Mouse (Mus musculus): ENCODE results near the gene Heatr3. TPM values are rescaled to one million over a fixed set of nuclear protein-coding genes. Genes with fewer than 3 reads are reported as not detected.

The Heatr3 gene
- polyA plus RNA-seq (2016; fragmentation: Nextera tagmentation; extraction: Ambion mirVana), result 52.1 and 55.0 TPM in 2 replicates

DNA sequence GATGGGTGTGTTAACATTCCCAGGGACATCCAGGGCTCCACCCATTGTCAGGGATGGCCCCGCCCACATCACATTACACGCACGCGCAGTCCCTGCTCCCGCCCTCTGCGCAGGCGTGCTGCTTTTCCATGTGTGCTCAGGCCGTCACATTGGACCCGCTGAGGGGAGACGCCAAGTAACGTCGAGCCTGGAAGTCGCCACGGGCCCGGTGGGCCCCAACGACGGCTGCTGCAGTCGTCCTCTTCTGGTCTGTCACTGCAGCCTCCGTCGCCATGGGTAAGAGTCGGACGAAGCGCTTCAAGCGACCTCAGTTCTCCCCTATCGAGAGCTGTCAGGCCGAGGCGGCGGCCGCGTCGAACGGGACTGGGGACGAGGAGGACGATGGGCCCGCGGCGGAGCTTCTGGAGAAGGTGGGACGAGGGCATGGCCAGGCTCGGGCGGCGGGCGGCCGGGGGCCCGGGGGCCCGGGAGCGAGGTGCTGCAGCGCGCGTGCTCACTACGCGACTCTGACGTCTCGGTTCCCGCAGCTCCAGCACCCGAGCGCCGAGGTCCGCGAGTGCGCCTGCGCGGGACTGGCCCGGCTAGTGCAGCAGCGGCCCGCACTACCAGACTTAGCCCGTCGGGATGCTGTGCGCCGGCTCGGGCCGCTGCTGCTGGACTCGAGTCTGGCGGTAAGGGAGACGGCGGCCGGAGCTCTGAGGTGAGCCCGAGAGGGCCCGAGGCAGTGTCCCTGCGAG is at the start of gene Heatr3:
Gene Heatr3, plus strand, starts transcription at position 108 of the 737 bp plus-strand sequence.
- under 1% methylated on average over 79 of the region's 79 CpGs for WGBS
- Histone ChIP-seq H3K4me1 (peaks cover 6% of the 10 kb centered on the region), H3K27me3 (replicated peaks; ENCODE audit: low read depth, poor library complexity, severe bottlenecking) (no peaks in the 10 kb centered on the region), H3K36me3 (replicated peaks) (peaks cover 74% of the 10 kb centered on the region), H3K9me3 (no peaks in the 10 kb centered on the region), H3K27ac (replicated peaks) (peak within 1 kb of the TSS; percentile 88), H3K4me3 (peak within 1 kb of the TSS; percentile 92)
- peak; percentile 97 for DNase-seq (ENCODE audit: low spot score)

DNA sequence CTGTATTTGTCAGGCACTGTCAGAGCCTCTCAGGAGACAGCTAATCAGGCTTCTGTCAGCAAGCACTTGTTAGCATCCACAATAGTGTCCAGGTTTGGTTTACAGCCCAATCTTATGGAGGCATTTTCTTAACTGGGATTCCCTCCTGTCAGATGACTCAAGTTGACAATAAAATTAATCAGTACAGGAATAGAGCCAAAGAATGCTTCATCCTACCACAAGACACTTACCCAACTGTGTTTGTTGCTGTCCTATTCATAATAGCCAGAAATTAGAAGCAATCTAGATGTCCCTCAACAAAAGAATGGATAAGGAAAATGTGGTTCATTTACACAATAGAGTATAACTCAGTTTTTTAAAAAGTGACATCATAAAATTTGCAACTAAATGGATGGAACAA is 49.6 kb upstream of the Heatr3 start:
- DNase-seq (ENCODE audit: low spot score), result no peak
- Histone ChIP-seq H3K4me3 (no peak overlapping the region), H3K27ac (replicated peaks) (no peak overlapping the region), H3K36me3 (replicated peaks) (no peaks in the 10 kb centered on the region), H3K4me1 (no peaks in the 10 kb centered on the region), H3K9me3 (no peaks in the 10 kb centered on the region), H3K27me3 (replicated peaks; ENCODE audit: low read depth, poor library complexity, severe bottlenecking) (no peaks in the 10 kb centered on the region)

DNA sequence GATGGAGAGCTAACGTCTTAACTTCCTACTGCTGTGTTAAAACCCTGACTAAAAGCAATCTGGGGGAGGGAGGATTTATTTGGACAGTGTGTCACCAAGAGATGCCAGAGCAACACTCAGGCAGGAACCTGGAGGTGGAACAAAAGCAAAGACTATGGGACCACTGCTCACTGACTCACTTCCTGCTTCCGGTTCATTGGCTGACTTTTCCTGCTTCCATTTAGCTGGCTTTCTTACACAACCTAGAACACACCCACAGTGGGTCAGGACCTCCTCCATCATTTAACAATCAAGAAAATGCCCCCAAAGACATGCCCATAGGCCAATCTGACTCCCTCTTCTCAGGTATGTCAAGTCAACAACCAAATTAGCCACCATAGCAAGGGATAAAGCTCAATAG is 46.0 kb upstream of the Heatr3 start:
- Histone ChIP-seq H3K27ac (replicated peaks) (no peak overlapping the region), H3K4me3 (no peak overlapping the region), H3K9me3 (no peaks in the 10 kb centered on the region), H3K27me3 (replicated peaks; ENCODE audit: low read depth, poor library complexity, severe bottlenecking) (no peaks in the 10 kb centered on the region), H3K36me3 (replicated peaks) (no peaks in the 10 kb centered on the region), H3K4me1 (peaks cover 6% of the 10 kb centered on the region)
- no peak for DNase-seq (ENCODE audit: low spot score)
- WGBS, result 84% methylated on average over 2 of the region's 2 CpGs

DNA sequence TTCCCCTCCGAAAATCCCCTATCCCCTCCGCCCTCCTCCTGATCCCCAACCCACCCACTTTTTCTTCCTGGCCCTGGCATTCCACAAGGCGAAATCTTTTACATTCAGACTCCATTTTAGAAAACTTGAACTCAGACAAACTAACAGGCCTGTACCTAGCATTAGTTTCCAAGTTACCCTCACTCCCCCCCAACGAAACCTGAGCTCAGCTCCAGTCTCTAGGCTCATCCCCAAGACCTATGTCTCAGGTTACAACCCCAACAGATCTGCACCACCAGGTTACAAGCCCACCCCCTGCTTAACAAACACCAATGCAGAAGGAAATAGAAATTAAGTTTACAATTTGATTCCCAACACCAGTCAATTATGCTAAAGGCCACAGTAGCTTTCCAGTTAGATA is 44.3 kb upstream of the Heatr3 start:
- H3K9me3 ChIP-seq, result no peaks in the 10 kb centered on the region
- peaks cover 6% of the 10 kb centered on the region for H3K4me1 ChIP-seq
- no peak overlapping the region for H3K4me3 ChIP-seq
- no peak overlapping the region for H3K27ac ChIP-seq (replicated peaks)
- H3K27me3 ChIP-seq (replicated peaks; ENCODE audit: low read depth, poor library complexity, severe bottlenecking), result no peaks in the 10 kb centered on the region
- no peaks in the 10 kb centered on the region for H3K36me3 ChIP-seq (replicated peaks)
- WGBS, result 48% methylated on average over 4 of the region's 4 CpGs
- DNase-seq (ENCODE audit: low spot score), result peak; percentile 48

DNA sequence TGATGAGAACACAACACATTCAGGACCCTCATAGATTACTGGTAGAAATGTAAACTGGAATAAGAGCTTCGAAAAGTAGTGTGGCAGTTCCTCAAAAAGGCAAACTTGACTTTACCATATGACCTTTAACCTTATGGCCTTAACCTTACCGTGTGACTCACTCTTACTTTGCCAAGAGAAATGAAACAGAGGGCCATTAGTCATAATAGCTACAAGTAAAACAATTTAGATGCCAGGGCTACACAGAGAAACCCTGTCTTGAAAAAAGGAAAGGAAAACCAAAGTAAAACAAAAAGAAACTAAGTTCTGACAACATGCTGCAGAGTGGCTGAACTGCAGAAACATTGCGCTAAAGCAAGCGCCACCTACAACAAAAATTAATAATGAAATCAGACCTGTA is 38.8 kb upstream of the Heatr3 start:
- WGBS, result 79% methylated on average over 4 of the region's 4 CpGs
- H3K4me3 ChIP-seq, result no peak overlapping the region
- H3K27me3 ChIP-seq (replicated peaks; ENCODE audit: low read depth, poor library complexity, severe bottlenecking), result no peaks in the 10 kb centered on the region
- H3K9me3 ChIP-seq, result no peaks in the 10 kb centered on the region
- DNase-seq (ENCODE audit: low spot score), result no peak
- no peaks in the 10 kb centered on the region for H3K4me1 ChIP-seq
- H3K27ac ChIP-seq (replicated peaks), result no peak overlapping the region
- no peaks in the 10 kb centered on the region for H3K36me3 ChIP-seq (replicated peaks)

DNA sequence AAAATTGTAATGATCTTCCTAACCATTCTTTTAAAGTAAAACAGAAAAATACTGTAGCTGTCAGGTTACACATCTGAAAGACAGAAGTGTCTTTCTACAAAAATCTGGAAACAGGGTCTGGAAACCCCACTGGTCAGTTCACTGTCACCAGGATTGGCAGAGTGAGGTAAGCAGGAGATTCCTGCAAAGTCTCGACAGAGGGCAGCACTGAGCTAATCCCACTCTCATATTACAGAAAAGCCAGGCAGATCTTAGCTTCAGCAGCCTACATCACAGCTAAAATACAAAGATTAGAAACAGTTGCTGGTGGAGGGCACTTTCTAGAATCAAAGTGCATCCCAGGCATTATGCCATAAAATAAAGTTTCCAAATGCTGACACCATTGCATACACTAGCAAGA is 38.1 kb upstream of the Heatr3 start:
- Histone ChIP-seq H3K36me3 (replicated peaks) (no peaks in the 10 kb centered on the region), H3K4me1 (no peaks in the 10 kb centered on the region), H3K9me3 (no peaks in the 10 kb centered on the region), H3K27me3 (replicated peaks; ENCODE audit: low read depth, poor library complexity, severe bottlenecking) (no peaks in the 10 kb centered on the region), H3K27ac (replicated peaks) (no peak overlapping the region), H3K4me3 (no peak overlapping the region)
- WGBS, result 0% methylated on average over 1 of the region's 1 CpGs
- peak; percentile 64 for DNase-seq (ENCODE audit: low spot score)

DNA sequence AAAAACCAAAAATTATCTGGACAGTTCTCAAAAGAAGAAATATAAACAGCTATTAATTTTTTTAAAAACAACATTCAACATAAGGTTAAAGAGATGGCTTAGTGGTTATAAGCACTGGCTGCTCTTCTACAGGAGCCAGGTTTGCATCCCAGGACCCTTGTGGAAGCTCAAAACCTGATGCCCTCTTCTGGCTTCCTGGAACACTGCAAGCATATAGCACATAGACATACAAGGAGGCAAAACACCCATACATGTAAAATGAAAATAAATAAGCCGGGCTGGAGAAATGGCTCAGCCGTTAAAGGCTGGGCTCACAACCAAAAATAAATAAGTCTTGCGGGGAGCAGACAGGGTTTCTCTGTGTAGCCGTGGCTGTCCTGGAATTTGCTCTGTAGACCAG is 28.4 kb upstream of the Heatr3 start:
- H3K36me3 ChIP-seq (replicated peaks), result no peaks in the 10 kb centered on the region
- H3K4me3 ChIP-seq, result no peak overlapping the region
- no peaks in the 10 kb centered on the region for H3K9me3 ChIP-seq
- no peaks in the 10 kb centered on the region; the same call in 1 of the 2 replicates for H3K4me1 ChIP-seq
- WGBS, result 94% methylated on average over 4 of the region's 4 CpGs
- DNase-seq (ENCODE audit: low spot score), result no peak
- H3K27me3 ChIP-seq (replicated peaks; ENCODE audit: low read depth, poor library complexity, severe bottlenecking), result no peaks in the 10 kb centered on the region
- H3K27ac ChIP-seq (replicated peaks), result no peak overlapping the region

DNA sequence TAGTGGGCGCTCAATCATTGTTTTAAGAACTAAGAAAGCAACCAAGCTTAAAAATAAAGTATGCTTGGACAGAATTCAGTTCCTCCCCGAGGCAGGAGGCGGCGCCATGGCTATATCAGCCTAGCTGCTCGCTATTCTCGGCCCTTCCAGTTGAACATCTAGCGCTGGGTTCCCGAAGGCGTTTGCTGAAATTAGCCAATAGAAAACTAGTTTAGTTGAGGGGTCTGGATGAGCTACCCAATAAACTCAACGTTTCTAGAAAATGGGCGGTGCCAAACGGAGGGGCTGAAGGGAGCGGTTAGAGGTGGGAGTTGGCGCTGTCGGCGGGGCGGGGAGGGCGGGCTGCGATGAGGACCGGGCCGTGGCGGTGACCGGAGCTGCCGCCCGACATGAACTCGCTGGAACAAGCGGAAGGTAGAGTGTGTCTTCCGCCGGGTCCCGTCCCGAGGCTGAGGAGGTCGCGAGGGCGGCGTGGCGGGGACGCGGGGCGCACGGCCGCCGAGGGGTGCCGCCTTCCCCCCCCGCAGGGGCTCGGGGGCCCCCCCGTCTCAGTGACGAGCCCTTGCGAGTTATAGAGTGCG is 19.1 kb upstream of the Heatr3 start, which contains the start of gene Cnep1r1:
Gene Cnep1r1, plus strand, starts transcription at position 314 of the 581 bp plus-strand sequence.
- peak; percentile 92 for DNase-seq (ENCODE audit: low spot score)
- Histone ChIP-seq H3K4me3 (peak within 1 kb of the TSS; percentile 94), H3K36me3 (replicated peaks) (peaks cover 33% of the 10 kb centered on the region), H3K27ac (replicated peaks) (peak within 1 kb of the TSS; percentile 96), H3K4me1 (peaks cover 9% of the 10 kb centered on the region), H3K9me3 (no peaks in the 10 kb centered on the region), H3K27me3 (replicated peaks; ENCODE audit: low read depth, poor library complexity, severe bottlenecking) (no peaks in the 10 kb centered on the region)
- under 1% methylated on average over 49 of the region's 49 CpGs for WGBS

DNA sequence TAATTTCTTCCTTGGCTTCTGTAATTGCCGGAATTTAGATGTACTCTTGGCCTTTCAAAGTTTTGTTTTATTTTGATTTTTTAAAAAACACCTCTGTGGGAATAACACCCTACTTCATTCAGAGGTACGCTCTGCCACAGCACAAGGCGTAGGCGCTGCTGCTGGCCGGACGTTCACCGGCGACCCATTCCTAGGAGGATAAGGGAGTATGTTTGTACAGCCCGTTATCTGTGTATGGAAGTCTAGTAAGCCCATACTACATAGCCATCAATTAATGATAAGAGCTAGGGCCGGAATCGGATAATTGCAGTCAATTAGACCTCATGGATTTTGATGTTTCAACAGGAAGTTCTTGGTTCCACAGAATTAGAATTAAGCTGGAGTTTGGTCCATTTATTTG is 18.6 kb upstream of the Heatr3 start:
- peak; percentile 15 for DNase-seq (ENCODE audit: low spot score)
- WGBS, result 2% methylated on average over 11 of the region's 11 CpGs
- Histone ChIP-seq H3K4me3 (peak overlapping the region; percentile 94), H3K4me1 (peaks cover 9% of the 10 kb centered on the region), H3K9me3 (no peaks in the 10 kb centered on the region), H3K36me3 (replicated peaks) (peaks cover 37% of the 10 kb centered on the region), H3K27ac (replicated peaks) (peak overlapping the region; percentile 96), H3K27me3 (replicated peaks; ENCODE audit: low read depth, poor library complexity, severe bottlenecking) (no peaks in the 10 kb centered on the region)

DNA sequence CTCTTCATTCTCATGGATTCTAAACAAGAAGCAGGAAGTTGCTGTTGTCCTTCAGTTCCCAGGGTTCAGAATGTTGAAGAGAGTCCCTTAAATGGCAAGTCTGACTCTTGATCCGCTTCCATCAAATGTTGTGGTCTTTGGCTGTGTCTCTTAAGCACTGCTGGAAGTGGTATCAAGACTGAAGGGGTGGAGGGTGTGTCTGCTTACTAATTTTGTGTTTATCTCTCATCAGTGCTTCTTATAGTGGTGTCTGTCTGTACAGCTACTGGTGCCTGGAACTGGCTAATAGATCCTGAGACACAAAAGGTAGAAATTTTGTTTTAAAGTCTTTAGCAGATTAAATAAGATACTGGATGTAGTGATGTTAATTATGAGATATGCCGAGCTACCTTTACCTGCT is 12.8 kb upstream of the Heatr3 start:
- WGBS, result 91% methylated on average over 2 of the region's 2 CpGs
- DNase-seq (ENCODE audit: low spot score), result no peak
- H3K27ac ChIP-seq (replicated peaks), result no peak overlapping the region
- peaks cover 3% of the 10 kb centered on the region for H3K4me1 ChIP-seq
- no peaks in the 10 kb centered on the region for H3K27me3 ChIP-seq (replicated peaks; ENCODE audit: low read depth, poor library complexity, severe bottlenecking)
- H3K36me3 ChIP-seq (replicated peaks), result peaks cover 93% of the 10 kb centered on the region
- H3K4me3 ChIP-seq, result no peak overlapping the region
- no peaks in the 10 kb centered on the region for H3K9me3 ChIP-seq

DNA sequence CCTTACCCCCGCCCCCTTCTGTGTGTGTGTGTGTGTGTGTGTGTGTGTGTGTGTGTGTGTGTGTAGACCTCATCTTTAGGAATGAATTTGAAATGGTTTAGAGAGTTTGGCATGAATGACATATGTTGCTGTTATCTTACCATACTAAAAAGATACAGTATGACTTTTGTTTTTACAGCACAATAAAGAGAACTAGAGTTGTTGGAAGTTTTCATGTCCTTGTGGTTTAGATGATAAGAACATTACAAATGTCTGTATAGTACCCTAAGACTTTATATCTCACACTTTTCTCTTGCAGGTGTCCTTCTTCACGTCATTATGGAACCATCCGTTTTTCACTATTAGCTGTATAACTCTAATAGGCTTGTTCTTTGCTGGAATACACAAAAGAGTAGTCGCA is 8.3 kb upstream of the Heatr3 start:
- Histone ChIP-seq H3K4me3 (no peak overlapping the region), H3K27me3 (replicated peaks; ENCODE audit: low read depth, poor library complexity, severe bottlenecking) (no peaks in the 10 kb centered on the region), H3K27ac (replicated peaks) (no peak overlapping the region), H3K9me3 (no peaks in the 10 kb centered on the region), H3K36me3 (replicated peaks) (peaks cover 96% of the 10 kb centered on the region), H3K4me1 (peaks cover 9% of the 10 kb centered on the region)
- WGBS, result 86% methylated on average over 4 of the region's 4 CpGs
- DNase-seq (ENCODE audit: low spot score), result no peak

DNA sequence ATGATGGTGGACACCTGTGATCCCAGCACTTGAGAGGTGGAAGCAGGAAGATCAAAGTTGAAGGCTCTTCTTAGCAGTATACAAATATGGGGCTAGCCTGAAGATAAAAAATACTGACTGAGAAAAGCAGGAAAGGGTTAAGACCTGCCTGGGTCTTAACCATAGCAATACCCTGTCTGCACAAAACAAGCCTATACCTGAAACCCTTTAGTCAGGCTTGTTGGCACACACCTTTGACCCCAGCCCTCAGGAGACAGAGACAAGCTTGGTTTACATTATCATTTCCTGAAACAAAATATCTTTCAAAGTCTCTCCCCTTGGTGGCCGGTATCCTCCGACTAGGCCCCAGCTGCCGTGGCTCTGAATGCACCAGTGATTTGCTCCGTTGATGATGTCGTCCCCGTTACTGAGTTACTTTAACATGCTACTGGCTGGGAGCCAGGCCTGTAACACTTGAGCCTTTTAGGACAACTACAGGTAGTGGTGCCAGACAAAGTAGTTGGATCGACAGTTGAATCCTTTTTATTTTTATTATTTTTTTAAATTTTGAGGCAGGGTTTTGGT is 6.8 kb upstream of the Heatr3 start:
- Histone ChIP-seq H3K9me3 (no peaks in the 10 kb centered on the region), H3K4me3 (no peak overlapping the region), H3K27me3 (replicated peaks; ENCODE audit: low read depth, poor library complexity, severe bottlenecking) (no peaks in the 10 kb centered on the region), H3K36me3 (replicated peaks) (peaks cover 95% of the 10 kb centered on the region), H3K4me1 (peaks cover 9% of the 10 kb centered on the region), H3K27ac (replicated peaks) (no peak overlapping the region)
- 58% methylated on average over 7 of the region's 7 CpGs for WGBS
- DNase-seq (ENCODE audit: low spot score), result peak; percentile 43

DNA sequence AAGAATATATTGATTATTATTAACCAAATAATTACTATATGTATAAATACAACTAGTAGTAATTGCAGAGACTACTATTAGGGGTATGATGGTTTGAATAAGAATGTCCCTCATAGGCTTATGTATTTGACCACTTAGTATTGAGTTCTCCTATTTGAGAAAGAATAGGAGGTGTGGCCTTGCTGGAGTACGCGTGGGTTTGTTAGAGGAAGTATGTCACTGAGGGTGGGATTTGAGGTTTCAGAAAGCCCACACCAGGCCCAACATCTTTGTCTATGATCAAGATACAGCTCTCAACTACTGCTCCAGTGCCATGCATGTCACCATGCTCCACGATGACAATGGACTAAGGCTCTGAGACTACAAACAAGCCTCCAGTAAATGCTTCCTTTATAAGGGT is 1.6 kb downstream of the Heatr3 start:
- no peaks in the 10 kb centered on the region for H3K27me3 ChIP-seq (replicated peaks; ENCODE audit: low read depth, poor library complexity, severe bottlenecking)
- H3K4me1 ChIP-seq, result peaks cover 6% of the 10 kb centered on the region
- H3K27ac ChIP-seq (replicated peaks), result no peak overlapping the region
- peaks cover 72% of the 10 kb centered on the region for H3K36me3 ChIP-seq (replicated peaks)
- H3K4me3 ChIP-seq, result no peak overlapping the region; the same call in 1 of the 2 replicates
- no peak for DNase-seq (ENCODE audit: low spot score)
- no peaks in the 10 kb centered on the region for H3K9me3 ChIP-seq
- WGBS, result 94% methylated on average over 3 of the region's 3 CpGs
